Mouse (Mus musculus) CD4-positive helper T cell, adult 2 months (primary cell): ENCODE measurements around the gene Lrrc8b.

ENCODE experiments used
- DNase-seq: peaks from one replicate; pipeline ENCODE4 v3.0.0-alpha.2; 2012; ENCODE audit warnings: low read depth, missing footprints, low spot score

Gene Lrrc8b

GRCm38 (mm10) chr5:105418851-105419250, 3.3 kb downstream of the Lrrc8b start:
- no peak for DNase-seq

- DNase-seq, result no peak
Observed at GRCm38 (mm10) chr5:105425587-105425986, 10.0 kb downstream of the Lrrc8b start.

- no peak for DNase-seq
Observed at GRCm38 (mm10) chr5:105427326-105427725, 11.8 kb downstream of the Lrrc8b start.

- DNase-seq, result no peak
Observed at GRCm38 (mm10) chr5:105428265-105428974, 12.8 kb downstream of the Lrrc8b start.

GRCm38 (mm10) chr5:105430148-105430547, 14.6 kb downstream of the Lrrc8b start:
- no peak for DNase-seq

GRCm38 (mm10) chr5:105439608-105440007, 24.0 kb downstream of the Lrrc8b start:
- no peak for DNase-seq

- no peak for DNase-seq
Observed at GRCm38 (mm10) chr5:105440992-105441535, 25.5 kb downstream of the Lrrc8b start.

GRCm38 (mm10) chr5:105442212-105443000, 26.8 kb downstream of the Lrrc8b start:
- no peak for DNase-seq

GRCm38 (mm10) chr5:105443057-105443815, 27.7 kb downstream of the Lrrc8b start:
- peak; percentile 72 for DNase-seq

- no peak for DNase-seq
Observed at GRCm38 (mm10) chr5:105445686-105446085, 30.1 kb downstream of the Lrrc8b start.

GRCm38 (mm10) chr5:105454105-105454504, 38.5 kb downstream of the Lrrc8b start:
- no peak for DNase-seq

GRCm38 (mm10) chr5:105459077-105459476, 43.5 kb downstream of the Lrrc8b start:
- no peak for DNase-seq

GRCm38 (mm10) chr5:105460551-105460950, 45.0 kb downstream of the Lrrc8b start:
- no peak for DNase-seq

- no peak for DNase-seq
Observed at GRCm38 (mm10) chr5:105461076-105461475, 45.5 kb downstream of the Lrrc8b start.

- no peak for DNase-seq
Observed at GRCm38 (mm10) chr5:105464671-105465070, 49.1 kb downstream of the Lrrc8b start.

- no peak for DNase-seq
Observed at GRCm38 (mm10) chr5:105465550-105465949, 50.0 kb downstream of the Lrrc8b start.

GRCm38 (mm10) chr5:105466471-105466902, 50.9 kb downstream of the Lrrc8b start:
- no peak for DNase-seq

- no peak for DNase-seq
Observed at GRCm38 (mm10) chr5:105467271-105467670, 51.7 kb downstream of the Lrrc8b start.

- DNase-seq, result no peak
Observed at GRCm38 (mm10) chr5:105472983-105473705, 57.6 kb downstream of the Lrrc8b start.

GRCm38 (mm10) chr5:105477527-105477926, 62.0 kb downstream of the Lrrc8b start:
- no peak for DNase-seq

- DNase-seq, result no peak
Observed at GRCm38 (mm10) chr5:105479673-105480072, 64.1 kb downstream of the Lrrc8b start.
